Mouse (Mus musculus): Measurements from ENCODE around the gene Erich4.

- TF ChIP-seq CTCF (IDR thresholded peaks at IDR 0.05; ENCODE audit: borderline replicate concordance, control insufficient read depth, extremely low read depth, insufficient read depth, low read length, poor library complexity) (no peak), POLR2A (IDR thresholded peaks at IDR 0.05; ENCODE audit: control insufficient read depth, extremely low read depth, insufficient read depth, low read length, poor library complexity) (no peak)
These were observed 11.1 kb upstream of the Erich4 start, which contains the start of gene B3gnt8 for GRCm38 (mm10) chr7:25626509-25627430.
